Mouse (Mus musculus): ENCODE data around the gene Fam155a. TPM values are rescaled to one million over a fixed set of nuclear protein-coding genes. Genes with fewer than 3 reads are reported as not detected.
"Not testable (repeated sequence)": the region's sequence is repeated elsewhere in the genome, so short reads cannot be mapped to it uniquely, and the experiment has no call there.

The Fam155a gene
- total RNA-seq, 2 experiments from 2014 or later: not detected

GRCm38 (mm10) chr8:9398606-9399263, 372.2 kb downstream of the Fam155a start:
- no peak for DNase-seq

GRCm38 (mm10) chr8:9398040-9398439, 372.9 kb downstream of the Fam155a start:
- no peak for DNase-seq

GRCm38 (mm10) chr8:9394670-9395069, 376.3 kb downstream of the Fam155a start:
- no peak for DNase-seq

- DNase-seq: no peak
These were observed 377.7 kb downstream of the Fam155a start for GRCm38 (mm10) chr8:9393246-9393645.

GRCm38 (mm10) chr8:9390229-9390628, 380.7 kb downstream of the Fam155a start:
- DNase-seq: not testable (repeated sequence)

GRCm38 (mm10) chr8:9369201-9369600, 401.8 kb downstream of the Fam155a start:
- no peak for DNase-seq

- no peak for DNase-seq
These were observed 403.2 kb downstream of the Fam155a start for GRCm38 (mm10) chr8:9367721-9368120.

GRCm38 (mm10) chr8:9365381-9365780, 405.6 kb downstream of the Fam155a start:
- DNase-seq: peak; percentile 24

GRCm38 (mm10) chr8:9348523-9349135, 422.3 kb downstream of the Fam155a start:
- DNase-seq: peak; percentile 57

GRCm38 (mm10) chr8:9347163-9347562, 423.8 kb downstream of the Fam155a start:
- DNase-seq: no peak

- DNase-seq: no peak
These were observed 426.8 kb downstream of the Fam155a start for GRCm38 (mm10) chr8:9344136-9344535.

- DNase-seq: no peak
These were observed 428.0 kb downstream of the Fam155a start for GRCm38 (mm10) chr8:9342998-9343397.

GRCm38 (mm10) chr8:9342593-9342992, 428.4 kb downstream of the Fam155a start:
- no peak for DNase-seq

GRCm38 (mm10) chr8:9337905-9338304, 433.1 kb downstream of the Fam155a start:
- no peak for DNase-seq

GRCm38 (mm10) chr8:9335933-9336303, 435.0 kb downstream of the Fam155a start:
- DNase-seq: no peak

GRCm38 (mm10) chr8:9335285-9335932, 435.6 kb downstream of the Fam155a start:
- no peak for DNase-seq

- DNase-seq: no peak
These were observed 438.2 kb downstream of the Fam155a start for GRCm38 (mm10) chr8:9332766-9333165.

GRCm38 (mm10) chr8:9309456-9309855, 461.5 kb downstream of the Fam155a start:
- DNase-seq: peak; percentile 49

- no peak for DNase-seq
These were observed 467.3 kb downstream of the Fam155a start for GRCm38 (mm10) chr8:9303526-9304135.

GRCm38 (mm10) chr8:9295046-9295445, 475.9 kb downstream of the Fam155a start:
- no peak for DNase-seq

GRCm38 (mm10) chr8:9292532-9292931, 478.4 kb downstream of the Fam155a start:
- no peak for DNase-seq

- DNase-seq: no peak
These were observed 482.8 kb downstream of the Fam155a start for GRCm38 (mm10) chr8:9288015-9288729.

GRCm38 (mm10) chr8:9274117-9274516, 496.8 kb downstream of the Fam155a start:
- DNase-seq: no peak

Data from heart, postnatal 4 days (tissue).